Mouse (Mus musculus) spleen, adult 2 months (tissue): ENCODE results near the gene Cpeb2. TPM values are rescaled to one million over a fixed set of nuclear protein-coding genes. Genes with fewer than 3 reads are reported as not detected.

Source experiments
- DNase-seq, 2 experiments: peaks; one replicate each; pipeline versions ENCODE4 v3.0.0 to v3.0.0-alpha.2; 2012 to 2021; ENCODE audit warnings: low spot score in 2 of 2, low read depth in 1 of 2
- H3K27ac ChIP-seq: fragments of 200-500 bp; 2 replicates; pipeline ENCODE4 v1.5.1; 2012; ENCODE audit warnings: low read length, inconsistent platforms; ENCODE audit not compliant: insufficient read depth
- H3K27me3 ChIP-seq: fragments of 200-500 bp; 2 replicates; pipeline ENCODE4 v1.6.1; 2012; ENCODE audit warnings: mild to moderate bottlenecking, moderate library complexity, low read length, inconsistent platforms; ENCODE audit not compliant: control insufficient read depth, insufficient read depth
- H3K36me3 ChIP-seq: fragments of 200-500 bp; 2 replicates; pipeline ENCODE4 v1.6.1; 2012; ENCODE audit warnings: mild to moderate bottlenecking, low read length, inconsistent platforms; ENCODE audit not compliant: control insufficient read depth, insufficient read depth
- H3K4me1 ChIP-seq: fragments of 200-500 bp; 2 replicates; pipeline ENCODE4 v1.6.1; 2011; ENCODE audit warnings: inconsistent platforms; ENCODE audit not compliant: control insufficient read depth, insufficient read depth, insufficient read length
- H3K4me3 ChIP-seq: fragments of 200-500 bp; 2 replicates; pipeline ENCODE4 v1.5.1; 2011; ENCODE audit warnings: mild to moderate bottlenecking, inconsistent platforms; ENCODE audit not compliant: insufficient read depth, insufficient read length; ENCODE audit errors: extremely low read depth
- CTCF ChIP-seq: fragments of 200-500 bp; IDR thresholded peaks from 2 replicates; pipeline ENCODE4 v1.5.1; 2011; ENCODE audit warnings: mild to moderate bottlenecking, inconsistent platforms; ENCODE audit not compliant: insufficient read depth, insufficient read length, insufficient replicate concordance; ENCODE audit errors: extremely low read depth
- POLR2A ChIP-seq: fragments of 200-500 bp; IDR thresholded peaks from 2 replicates; pipeline ENCODE4 v1.6.1; 2011; ENCODE audit warnings: low read depth, low read length, inconsistent platforms
- WGBS: fragments of 180-500 bp; shearing (Covaris S2); methylation state at CpG from one replicate; pipeline ENCODE4 v1.1.7; 2018; 5-methylcytosine and 5-hydroxymethylcytosine counted together
- polyA plus RNA-seq: library from polyadenylated mRNA; depleted of rRNA; stranded (reverse); fragments of >200 nt; gene quantifications from 2 replicates; pipeline ENCODE4 v1.2.3, GENCODE M21; 2012

The Cpeb2 gene
- polyA plus RNA-seq, 1 experiment, result 4.7 TPM

DNA sequence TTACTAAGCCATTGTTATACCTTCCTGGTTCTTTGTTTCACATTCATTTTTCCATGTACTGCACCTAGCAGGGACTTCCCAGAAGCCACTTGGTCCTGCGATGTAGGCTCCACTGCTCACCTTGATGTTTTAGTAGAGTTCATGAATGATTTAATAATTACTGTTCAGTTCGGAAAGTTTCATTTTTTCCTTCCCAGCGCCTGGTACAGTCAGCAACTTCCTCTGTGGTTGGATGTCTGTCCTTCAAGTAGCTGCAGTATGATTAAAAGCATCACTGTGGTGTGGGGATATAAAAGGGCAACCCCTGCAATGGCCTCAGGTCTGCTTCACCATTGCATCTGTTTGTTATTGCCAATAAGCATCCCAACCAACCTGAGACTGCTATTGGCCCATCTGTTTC lies 72.5 kb downstream of the Cpeb2 start:
- H3K36me3 ChIP-seq, result no peaks in the 10 kb centered on the region
- H3K27me3 ChIP-seq, result no peaks in the 10 kb centered on the region
- no peak overlapping the region for H3K27ac ChIP-seq
- no peak overlapping the region for H3K4me3 ChIP-seq
- TF ChIP-seq POLR2A, result no peak
- no peak for TF ChIP-seq CTCF
- WGBS, result 18% methylated on average over 3 of the region's 3 CpGs
- H3K4me1 ChIP-seq, result no peaks in the 10 kb centered on the region
- no peak for DNase-seq

DNA sequence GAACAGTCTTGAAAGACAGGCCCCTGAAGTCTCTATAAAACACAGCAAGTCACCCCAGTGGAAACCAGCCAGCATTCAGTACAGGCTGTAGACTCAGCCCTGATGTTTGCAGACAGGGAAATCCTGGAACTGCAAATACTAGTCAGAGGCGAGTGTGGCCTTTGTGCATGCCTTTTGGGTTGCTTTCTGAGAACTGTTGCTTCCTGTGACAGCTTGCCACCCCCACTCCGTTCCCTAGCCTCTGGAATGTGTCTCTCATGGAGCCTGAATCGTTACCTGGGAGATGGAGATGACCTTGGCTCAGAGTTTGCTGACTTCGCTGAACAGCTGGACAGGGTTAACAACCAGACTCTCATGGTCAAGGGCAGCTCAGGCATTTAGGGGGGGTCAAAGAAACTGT lies 77.0 kb downstream of the Cpeb2 start:
- H3K27me3 ChIP-seq, result no peaks in the 10 kb centered on the region
- H3K4me1 ChIP-seq, result no peaks in the 10 kb centered on the region
- 63% methylated on average over 4 of the region's 4 CpGs for WGBS
- no peak overlapping the region for H3K4me3 ChIP-seq
- TF ChIP-seq POLR2A (no peak), CTCF (no peak)
- no peaks in the 10 kb centered on the region for H3K36me3 ChIP-seq
- H3K27ac ChIP-seq, result no peak overlapping the region
- DNase-seq, result no peak

DNA sequence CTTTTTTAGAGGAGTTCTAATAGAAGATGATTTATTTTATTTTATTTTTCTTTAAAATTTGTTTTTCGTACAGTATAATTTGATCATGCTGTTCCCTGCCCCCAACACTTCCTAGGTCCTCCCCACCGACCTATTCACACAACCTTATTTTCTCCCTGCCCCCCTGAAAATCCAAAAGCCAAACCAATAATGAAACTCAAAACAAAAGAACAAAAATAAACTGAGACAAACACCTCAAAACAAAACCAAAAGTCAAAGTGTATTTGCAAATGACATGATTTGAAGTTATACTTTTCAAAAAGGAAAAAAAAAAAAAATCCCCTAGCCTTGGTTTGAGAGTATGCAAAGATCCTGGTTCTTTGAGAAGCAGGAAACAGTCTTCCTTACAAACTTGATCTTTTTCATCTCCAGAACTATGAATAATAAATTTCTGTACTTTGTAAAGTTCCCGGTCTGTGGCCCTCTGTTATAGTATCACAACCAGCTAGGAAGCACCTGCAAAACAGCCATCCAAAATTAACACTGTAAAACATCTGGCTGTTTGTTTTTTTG lies 91.4 kb downstream of the Cpeb2 start:
- 83% methylated on average over 3 of the region's 3 CpGs for WGBS
- H3K4me3 ChIP-seq, result no peak overlapping the region
- no peaks in the 10 kb centered on the region for H3K4me1 ChIP-seq
- no peak overlapping the region for H3K27ac ChIP-seq
- no peaks in the 10 kb centered on the region for H3K27me3 ChIP-seq
- TF ChIP-seq POLR2A, result no peak
- no peak for TF ChIP-seq CTCF
- DNase-seq, result no peak
- H3K36me3 ChIP-seq, result no peaks in the 10 kb centered on the region

DNA sequence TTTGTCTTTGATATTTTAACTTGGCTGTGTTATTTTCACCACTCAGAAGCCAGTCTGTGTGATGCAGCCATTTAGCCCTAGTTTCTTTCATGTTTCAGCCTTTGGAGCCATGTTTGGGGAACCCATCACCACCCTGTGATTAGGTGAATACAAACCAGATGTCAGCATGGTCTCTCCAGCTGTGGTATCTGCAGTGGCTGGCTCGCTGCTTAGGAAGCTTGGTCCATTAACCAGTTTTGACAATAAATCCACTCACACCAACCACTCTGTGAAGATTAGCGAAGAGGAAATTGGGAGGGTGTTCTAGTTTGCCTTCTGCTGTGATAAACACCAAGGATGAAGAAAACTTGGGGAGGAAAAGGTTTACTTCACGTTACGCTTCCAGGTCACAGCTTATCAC lies 92.6 kb downstream of the Cpeb2 start:
- no peaks in the 10 kb centered on the region for H3K27me3 ChIP-seq
- no peaks in the 10 kb centered on the region for H3K36me3 ChIP-seq
- no peaks in the 10 kb centered on the region for H3K4me1 ChIP-seq
- no peak overlapping the region for H3K27ac ChIP-seq
- 91% methylated on average over 4 of the region's 4 CpGs for WGBS
- TF ChIP-seq POLR2A (no peak), CTCF (no peak)
- DNase-seq, result no peak
- no peak overlapping the region for H3K4me3 ChIP-seq

DNA sequence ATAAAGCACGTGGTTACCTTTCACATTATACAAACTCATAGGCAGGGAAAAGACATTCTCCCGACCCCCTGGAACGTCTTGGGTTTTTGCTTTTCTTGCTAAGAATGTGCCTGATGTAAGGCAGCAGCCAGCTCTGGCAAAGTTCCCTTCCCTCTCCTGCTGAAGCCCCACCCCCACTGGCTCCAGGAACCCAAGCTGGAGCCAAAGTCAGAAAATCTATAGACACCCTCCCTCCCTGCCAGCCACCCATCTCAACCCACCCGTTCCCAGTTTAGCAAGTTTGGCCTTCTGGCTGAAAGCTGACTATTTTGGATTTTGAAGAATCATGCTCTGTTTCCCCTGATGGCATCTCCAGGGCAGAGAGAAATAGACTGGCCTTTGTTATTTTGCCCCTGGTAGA lies 95.6 kb downstream of the Cpeb2 start:
- Histone ChIP-seq H3K36me3 (no peaks in the 10 kb centered on the region), H3K27me3 (no peaks in the 10 kb centered on the region), H3K27ac (no peak overlapping the region), H3K4me3 (no peak overlapping the region), H3K4me1 (no peaks in the 10 kb centered on the region)
- DNase-seq, result no peak
- no peak for TF ChIP-seq POLR2A
- no peak for TF ChIP-seq CTCF
- 66% methylated on average over 4 of the region's 4 CpGs for WGBS

DNA sequence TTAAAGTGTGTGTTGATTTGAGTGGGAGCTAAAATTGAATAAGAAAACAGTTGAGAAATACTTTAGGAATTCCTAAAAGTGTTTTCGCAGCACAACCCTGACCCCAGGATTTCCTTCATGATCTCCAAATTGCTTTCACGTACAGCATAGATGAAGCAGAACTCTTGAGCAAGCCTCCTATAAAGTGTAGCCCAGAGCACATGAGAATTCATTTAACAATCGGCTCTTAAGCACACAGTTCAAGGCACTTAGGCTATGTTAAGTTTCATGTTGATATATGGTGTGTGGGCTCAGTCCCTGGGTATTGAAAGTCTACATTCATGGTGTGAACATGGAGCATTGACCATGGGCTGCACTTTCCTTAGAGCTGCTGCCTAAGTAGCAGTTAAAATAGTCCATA lies 97.3 kb downstream of the Cpeb2 start:
- no peaks in the 10 kb centered on the region for H3K4me1 ChIP-seq
- no peak overlapping the region for H3K4me3 ChIP-seq
- 86% methylated on average over 3 of the region's 3 CpGs for WGBS
- DNase-seq, result no peak
- no peaks in the 10 kb centered on the region for H3K27me3 ChIP-seq
- TF ChIP-seq POLR2A, result no peak
- H3K36me3 ChIP-seq, result no peaks in the 10 kb centered on the region
- H3K27ac ChIP-seq, result no peak overlapping the region

GRCm38 (mm10) chr5:43334469-43334868 lies 101.5 kb downstream of the Cpeb2 start:
- Histone ChIP-seq H3K4me1 (no peaks in the 10 kb centered on the region), H3K36me3 (no peaks in the 10 kb centered on the region), H3K27me3 (no peaks in the 10 kb centered on the region), H3K4me3 (no peak overlapping the region), H3K27ac (no peak overlapping the region)
- no peak for DNase-seq
- TF ChIP-seq CTCF (no peak), POLR2A (no peak)
- WGBS, result 74% methylated on average over 2 of the region's 2 CpGs

DNA sequence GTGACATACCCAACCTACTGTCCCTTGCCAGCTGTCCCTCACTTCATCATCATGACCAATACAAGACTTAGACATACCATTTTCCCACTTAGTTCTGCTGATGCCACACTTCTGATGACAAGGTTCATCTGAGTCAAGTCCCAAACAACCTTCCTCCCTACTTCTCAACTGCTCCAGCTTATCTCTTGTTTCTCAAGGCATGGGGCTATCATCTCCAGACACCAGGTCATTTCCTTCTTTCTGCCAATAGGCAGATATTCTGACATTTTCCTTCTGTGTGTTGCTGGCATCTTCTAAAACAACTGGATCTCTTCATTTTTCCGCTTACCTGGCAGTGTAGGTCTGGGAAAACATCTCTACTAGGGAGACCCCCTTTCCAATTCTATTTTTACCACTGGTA lies 104.2 kb downstream of the Cpeb2 start:
- no peaks in the 10 kb centered on the region for H3K27me3 ChIP-seq
- TF ChIP-seq POLR2A, result no peak
- H3K4me3 ChIP-seq, result no peak overlapping the region
- 77% methylated on average over 1 of the region's 1 CpGs for WGBS
- H3K36me3 ChIP-seq, result no peaks in the 10 kb centered on the region
- H3K4me1 ChIP-seq, result no peaks in the 10 kb centered on the region
- no peak overlapping the region for H3K27ac ChIP-seq
- no peak for DNase-seq
